Mouse (Mus musculus) left cerebral cortex, postnatal 14 days (tissue): ENCODE results near the gene Dnajc6. TPM values are rescaled to one million over a fixed set of nuclear protein-coding genes. Genes with fewer than 3 reads are reported as not detected.

Source experiments
- DNase-seq, 2 experiments: peaks; one replicate each; pipeline ENCODE4 v3.0.0; 2021 to 2022; ENCODE audit warnings: low spot score in 2 of 2, mixed read lengths in 1 of 2
- intact Hi-C: fragments of 180-260 bp; cut with DNase I; formaldehyde crosslinking; loops from one replicate; pipeline ENCODE4 v1.15.1; 2025
- total RNA-seq, 2 experiments: library from RNA; stranded (reverse); gene quantifications; 2 replicates each; pipeline ENCODE4 v1.2.3; 2021

The Dnajc6 gene
- total RNA-seq, 2 experiments from 2014 or later = 310 to 313 TPM

DNA sequence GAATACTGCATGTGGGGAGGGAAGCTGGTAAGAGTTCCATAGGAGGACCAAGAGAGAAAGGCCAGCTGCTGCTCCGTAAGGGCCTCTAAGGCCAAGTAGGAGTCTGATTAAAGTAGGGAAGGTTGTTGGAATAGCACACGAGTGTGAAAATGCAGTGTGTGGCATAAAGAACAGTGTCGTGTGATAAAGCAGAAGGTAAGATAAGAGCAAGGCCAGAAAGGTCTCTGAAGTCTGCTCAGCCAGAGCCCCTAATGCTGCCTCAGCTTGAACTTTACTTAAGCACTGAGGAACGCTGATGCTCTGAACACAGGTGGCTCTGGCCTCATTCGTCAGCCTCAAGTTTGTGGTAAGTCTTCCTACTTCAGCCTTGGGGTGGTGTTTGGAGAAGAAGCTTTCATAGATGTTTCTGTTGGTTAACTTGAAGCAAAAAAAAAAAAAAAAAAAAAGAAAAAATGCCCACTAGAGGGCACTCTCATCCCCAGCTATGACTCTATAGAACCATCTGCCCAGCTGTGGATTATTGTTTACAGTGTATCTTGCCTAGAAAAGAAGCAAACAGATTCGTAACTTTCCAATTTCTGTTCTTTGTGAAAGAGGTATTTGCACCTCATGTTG lies 160.6 kb downstream of the Dnajc6 start:
- intact Hi-C loops = loop anchor here (1.0 to 10.0 kb wide), 2 partner anchors 341 to 998 kb away; no protein-coding TSS in a partner anchor
- DNase-seq = no peak

DNA sequence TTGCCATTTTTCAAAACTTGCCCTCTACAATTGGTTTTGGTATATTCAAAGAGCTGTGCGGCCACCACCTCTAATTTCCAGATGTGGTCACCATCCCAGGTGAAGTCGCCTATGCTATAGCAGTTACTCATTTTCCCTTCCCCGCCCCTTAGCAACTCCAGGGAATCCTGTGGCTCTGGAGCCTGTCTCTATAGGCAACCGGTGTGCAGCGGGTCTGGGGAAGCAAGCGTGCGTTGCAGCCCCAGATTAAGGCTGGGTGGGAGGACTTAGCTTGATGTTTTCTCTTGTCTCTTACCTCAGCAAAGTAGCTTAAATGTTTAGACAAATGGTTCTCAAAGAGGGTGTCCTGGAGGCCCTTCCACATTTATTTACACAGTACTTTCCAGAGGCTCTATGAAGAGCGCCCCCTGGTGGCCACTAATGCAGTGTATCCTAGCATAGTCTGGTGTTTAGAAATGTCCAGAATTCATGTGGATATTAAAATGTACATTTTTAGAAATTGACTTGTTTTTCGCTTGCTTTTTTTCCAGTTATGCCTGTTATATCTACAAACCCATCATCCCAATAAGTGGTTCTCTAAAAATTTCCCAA lies 167.8 kb downstream of the Dnajc6 start:
- intact Hi-C loops = no loop called here
- DNase-seq = peak in 1 of 2 experiments; percentile 52

DNA sequence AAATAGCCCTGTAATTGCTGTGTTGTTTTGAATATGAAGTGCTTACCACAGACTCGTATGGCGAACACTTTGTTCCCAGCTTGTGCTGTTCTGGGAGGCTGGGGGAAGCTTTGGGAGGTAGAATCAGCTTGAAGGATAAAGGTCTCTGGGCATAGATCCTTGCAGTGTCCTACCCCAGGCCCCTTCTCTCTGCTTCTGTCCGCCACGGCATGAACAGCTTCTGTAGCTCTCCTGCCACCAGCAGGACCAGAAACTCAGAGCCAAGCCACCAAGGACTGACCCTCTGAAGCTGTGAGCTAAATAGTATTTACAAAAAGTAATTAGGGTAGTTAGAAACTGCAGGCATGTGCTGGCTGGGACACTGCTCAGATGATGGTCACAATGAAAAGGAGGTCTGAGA lies 168.3 kb downstream of the Dnajc6 start:
- intact Hi-C loops = no loop called here
- DNase-seq = no peak

DNA sequence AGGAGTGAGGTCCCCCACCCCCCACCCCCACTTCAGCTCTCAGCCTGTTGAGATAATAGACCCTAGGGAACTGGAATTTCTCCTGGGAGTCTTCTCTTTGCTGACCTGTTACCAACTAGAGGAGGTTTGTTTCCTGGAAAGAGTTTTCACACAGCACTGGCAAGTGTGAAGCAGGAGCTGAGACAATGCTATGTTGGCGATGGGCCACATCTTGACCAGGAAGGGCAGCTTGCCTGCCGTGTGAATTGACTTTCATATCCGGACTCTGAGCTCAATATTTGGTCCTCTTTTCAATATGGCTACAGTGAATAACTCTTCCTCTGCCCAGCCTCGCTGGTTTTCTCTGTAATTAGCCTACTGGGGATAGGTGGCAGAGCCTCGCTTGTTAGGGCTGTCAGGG lies 172.7 kb downstream of the Dnajc6 start:
- no peak for DNase-seq
- intact Hi-C loops = no loop called here

DNA sequence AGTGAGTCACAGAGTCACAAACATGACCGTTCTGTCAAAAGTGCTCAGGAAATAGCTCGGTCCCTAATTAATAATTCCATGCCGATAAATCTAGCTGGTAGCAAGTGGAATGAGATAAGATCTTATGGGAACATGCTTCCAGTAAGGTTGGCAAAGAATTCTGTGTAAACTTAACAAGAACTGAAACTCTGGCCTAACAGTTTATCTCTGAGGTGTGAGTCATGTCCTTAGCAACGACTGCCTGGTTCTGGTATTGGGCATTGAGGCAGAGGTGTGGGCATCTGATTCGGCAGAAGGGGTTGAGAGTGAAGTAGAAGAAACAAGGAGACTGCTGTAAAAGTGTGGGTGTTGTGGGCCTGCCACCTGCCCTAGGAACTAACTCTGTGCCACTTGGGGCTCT lies 173.4 kb downstream of the Dnajc6 start:
- no peak for DNase-seq
- intact Hi-C loops = no loop called here

DNA sequence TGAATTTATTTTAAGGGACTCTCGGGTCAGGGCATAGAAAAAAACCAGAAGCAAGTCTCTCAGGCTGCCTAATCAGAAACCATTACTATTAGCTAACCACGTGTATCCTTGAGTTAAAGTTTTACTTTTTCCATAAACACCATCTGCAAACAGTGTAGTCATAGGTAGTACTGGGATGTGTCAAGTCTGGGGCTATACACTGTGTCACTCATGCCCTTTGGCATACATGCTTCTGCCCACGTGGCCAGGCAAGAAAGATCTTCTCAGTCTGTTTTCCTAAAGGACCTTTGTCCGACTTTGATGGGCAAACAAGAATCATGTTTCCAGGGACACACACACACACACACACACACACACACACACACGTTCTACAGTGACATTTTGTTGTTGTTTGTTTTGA lies 178.3 kb downstream of the Dnajc6 start:
- intact Hi-C loops = no loop called here

DNA sequence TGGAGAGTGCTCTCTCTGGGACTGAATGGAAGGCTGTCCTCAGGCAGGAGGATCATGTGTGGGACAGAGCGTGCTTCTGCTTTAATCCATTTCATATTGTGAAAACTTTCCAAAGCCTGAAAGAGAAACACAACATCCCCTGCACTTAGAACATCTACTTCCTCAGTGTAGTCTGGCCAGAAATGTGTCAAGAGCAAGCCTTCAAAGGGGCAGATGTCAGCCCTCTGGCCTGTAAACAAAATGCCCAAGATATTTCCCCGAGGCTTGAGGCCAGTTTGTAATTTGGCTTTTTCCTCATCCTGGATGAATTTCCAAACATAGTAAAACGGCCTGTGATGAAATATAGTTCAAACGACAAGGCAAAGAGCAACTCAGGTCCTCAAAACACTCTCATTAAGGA lies 179.3 kb downstream of the Dnajc6 start:
- DNase-seq = no peak
- intact Hi-C loops = no loop called here

More for the DNA sequence above, 178.3 kb downstream of the Dnajc6 start:
- no peak for DNase-seq

DNA sequence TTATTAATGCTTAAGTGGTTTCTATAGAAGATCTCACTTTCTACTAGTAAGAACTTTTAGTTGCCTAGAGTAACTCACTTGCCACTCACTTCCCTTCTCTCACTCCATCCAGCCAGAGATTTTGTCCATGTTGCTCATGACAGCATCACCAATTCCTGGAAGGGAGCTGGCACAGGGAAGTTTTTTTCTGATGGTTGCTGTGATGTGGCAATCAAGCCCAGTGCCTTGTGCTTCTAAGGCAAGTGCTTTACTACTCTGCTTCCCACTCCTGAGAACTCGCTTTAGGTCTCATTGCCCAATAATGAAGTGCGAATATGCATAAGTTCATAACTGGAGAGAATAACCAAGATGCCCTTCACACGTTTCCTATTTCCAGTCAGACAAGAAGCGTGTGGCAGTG lies 186.2 kb downstream of the Dnajc6 start:
- intact Hi-C loops = no loop called here
- DNase-seq = no peak

DNA sequence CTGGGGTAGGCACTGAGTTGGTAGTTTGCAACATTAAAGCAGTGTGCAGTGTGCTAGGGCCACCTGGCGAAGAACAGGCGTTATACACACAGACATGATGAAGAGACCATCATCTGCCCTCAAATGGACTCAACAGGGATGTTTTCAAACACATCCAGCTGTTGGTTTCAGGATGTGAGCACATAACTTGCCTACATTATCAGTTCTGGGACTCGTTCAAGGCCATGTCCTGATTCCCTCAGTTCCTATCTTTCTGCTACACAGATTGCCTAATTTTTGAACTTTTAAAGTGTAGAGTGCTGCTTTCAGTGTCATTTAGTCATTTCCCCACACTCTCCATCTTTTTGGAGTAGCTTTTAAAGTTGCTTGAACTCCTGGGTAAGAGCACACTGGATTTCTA lies 186.6 kb downstream of the Dnajc6 start:
- DNase-seq = no peak
- intact Hi-C loops = no loop called here

DNA sequence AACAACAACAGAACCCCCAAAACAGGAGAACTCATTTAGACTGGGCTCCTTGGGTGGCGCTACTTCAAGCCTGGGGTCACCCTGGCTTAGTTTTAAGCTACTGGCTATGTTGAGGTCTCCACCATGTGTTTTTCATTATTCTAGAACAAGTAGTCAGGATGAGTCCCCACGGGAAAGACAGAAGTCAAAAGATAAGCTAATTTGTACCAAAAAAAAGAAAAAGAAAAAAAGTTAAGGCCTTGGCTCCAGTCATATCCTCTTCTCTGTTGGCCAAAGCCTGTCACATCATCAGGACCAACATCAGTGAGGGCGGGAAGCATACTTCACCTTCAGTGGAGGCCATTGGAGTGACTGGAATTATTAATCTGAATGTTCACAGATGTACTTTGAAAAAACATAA lies 188.4 kb downstream of the Dnajc6 start:
- no peak for DNase-seq
- intact Hi-C loops = no loop called here

DNA sequence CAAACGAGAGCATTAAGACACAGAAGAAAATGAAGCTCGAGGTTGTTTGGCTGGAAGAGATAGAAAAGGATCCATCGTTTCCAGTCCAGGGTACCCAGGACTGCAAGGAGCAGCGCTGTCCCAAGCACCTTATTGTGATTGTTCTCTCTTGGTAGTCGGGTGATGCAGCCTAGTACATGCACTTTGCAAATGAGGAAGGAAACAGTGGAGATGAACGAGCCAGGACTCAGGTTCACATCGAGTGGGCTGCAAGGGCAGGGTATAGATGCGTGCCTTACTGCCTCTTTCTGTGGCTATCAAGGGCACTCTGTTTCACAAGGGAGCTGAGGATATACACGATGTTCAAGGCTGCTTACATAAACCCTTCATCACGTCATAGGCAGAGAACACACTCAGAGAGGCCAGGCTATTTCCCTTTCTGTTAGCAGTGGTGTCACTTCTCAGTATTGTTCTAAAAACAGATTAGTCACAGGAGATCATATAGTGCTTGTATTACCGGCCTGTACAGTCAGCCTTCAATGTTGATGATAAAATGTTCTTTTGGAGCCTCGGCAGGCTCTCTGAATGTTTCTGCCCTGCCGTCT lies 189.9 kb downstream of the Dnajc6 start:
- intact Hi-C loops = no loop called here
- DNase-seq = no peak

DNA sequence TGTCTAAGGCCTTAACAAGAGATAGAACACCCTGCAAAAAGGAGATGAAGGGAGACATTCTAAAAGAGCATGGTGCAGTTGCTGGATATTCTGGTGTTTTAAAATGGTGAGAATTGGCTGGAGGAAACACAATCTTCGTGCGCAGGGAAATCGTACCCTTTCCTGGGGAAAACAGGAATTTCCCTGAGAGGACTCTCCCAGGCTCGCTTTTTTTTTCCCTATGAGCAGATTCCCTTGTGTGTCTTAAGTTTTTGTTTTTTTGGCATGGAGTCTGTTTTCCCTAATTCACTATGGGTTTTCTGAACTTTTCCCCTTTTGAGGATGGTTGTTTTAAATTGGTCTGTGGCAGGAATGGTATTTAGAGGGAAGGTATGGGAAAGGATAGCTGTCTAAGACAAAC lies 192.8 kb downstream of the Dnajc6 start:
- intact Hi-C loops = no loop called here
- DNase-seq = no peak

DNA sequence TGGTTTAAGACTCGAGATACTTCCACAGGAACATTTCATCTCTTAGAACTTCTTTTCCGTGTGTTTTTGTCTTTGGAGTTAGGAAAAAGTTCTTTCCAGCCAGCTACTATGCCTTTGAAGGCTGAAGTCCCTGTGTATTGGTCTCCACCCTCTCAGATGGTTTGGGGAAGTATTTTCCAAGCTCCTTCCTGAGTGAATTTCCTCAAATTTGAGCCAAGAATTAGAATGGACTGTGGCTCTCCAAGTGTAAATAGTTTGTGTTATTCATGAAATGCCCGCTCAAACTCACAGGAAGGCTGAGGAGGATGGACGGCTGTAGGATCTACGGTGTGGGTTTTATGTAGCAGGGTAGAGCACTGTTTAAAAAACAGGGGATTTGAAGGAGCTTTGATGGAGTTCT lies 193.2 kb downstream of the Dnajc6 start:
- intact Hi-C loops = no loop called here
- DNase-seq = no peak

Other genes starting within 250 kb of the Dnajc6 start
- gene Jak1, start 231.4 kb upstream of the Dnajc6 start, total RNA-seq = 100 to 1,000 TPM; 117 to 120 TPM
- 10 to 100 TPM; 25.3 to 27.9 TPM for gene Ak4, start 77.4 kb upstream of the Dnajc6 start, total RNA-seq
- 10 to 100 TPM; 28.7 to 29.6 TPM for gene Leprot, start 151.1 kb downstream of the Dnajc6 start, total RNA-seq
- 1 to 10 TPM; 4.3 to 4.6 TPM for gene Lepr, start 220.8 kb downstream of the Dnajc6 start, total RNA-seq